Mouse (Mus musculus) ES-E14 (cell line): ENCODE results near the gene Unc13d. TPM values are rescaled to one million over a fixed set of nuclear protein-coding genes. Genes with fewer than 3 reads are reported as not detected.

ENCODE experiments used
- DNase-seq: peaks from one replicate; pipeline ENCODE4 v3.0.0-alpha.2; 2013; ENCODE audit warnings: low read depth, low spot score
- H3K27ac ChIP-seq: 2 replicates; pipeline ENCODE4 v1.5.1; 2012; ENCODE audit warnings: low read depth, mild to moderate bottlenecking, low read length, moderate library complexity, mixed read lengths; ENCODE audit not compliant: poor library complexity, insufficient read depth, severe bottlenecking
- H3K36me3 ChIP-seq: 2 replicates; pipeline ENCODE4 v1.6.1; 2012; ENCODE audit warnings: mild to moderate bottlenecking, low read length, moderate library complexity, mixed read lengths; ENCODE audit not compliant: control insufficient read depth, poor library complexity, insufficient read depth, severe bottlenecking
- H3K4me1 ChIP-seq, 2 experiments: fragments of 150-350 bp in 1 of 2; sonication (generic) in 1 of 2; 2 replicates each; pipeline ENCODE4 v1.6.1; 2012; ENCODE audit warnings: low read length in 2 of 2, mild to moderate bottlenecking in 1 of 2, mixed read lengths in 1 of 2; ENCODE audit not compliant: control insufficient read depth in 2 of 2, insufficient read depth in 2 of 2, poor library complexity in 1 of 2
- H3K4me3 ChIP-seq, 2 experiments: fragments of 150-350 bp in 1 of 2; sonication (generic) in 1 of 2; 2 replicates each; pipeline ENCODE4 v1.5.1; 2012; ENCODE audit warnings: low read length in 2 of 2, low read depth in 1 of 2, mild to moderate bottlenecking in 1 of 2, mixed read lengths in 1 of 2; ENCODE audit not compliant: insufficient read depth in 1 of 2, poor library complexity in 1 of 2, severe bottlenecking in 1 of 2
- H3K9ac ChIP-seq: 2 replicates; pipeline ENCODE4 v1.6.1; 2012; ENCODE audit warnings: low read depth, mild to moderate bottlenecking, low read length, mixed read lengths; ENCODE audit not compliant: poor library complexity, insufficient read depth, severe bottlenecking
- H3K9me3 ChIP-seq: fragments of 150-350 bp; sonication (generic); 2 replicates; pipeline ENCODE4 v1.6.1; 2012; ENCODE audit warnings: low read depth, mild to moderate bottlenecking, low read length; ENCODE audit not compliant: control insufficient read depth, insufficient read depth
- CHD2 ChIP-seq: IDR thresholded peaks from 2 replicates; pipeline ENCODE4 v1.6.1; 2014; ENCODE audit warnings: mild to moderate bottlenecking, low read depth, low read length, inconsistent platforms
- HCFC1 ChIP-seq: IDR thresholded peaks from 2 replicates; pipeline ENCODE4 v1.6.1; 2012; ENCODE audit warnings: low read length, inconsistent platforms, borderline replicate concordance; ENCODE audit not compliant: insufficient read depth
- MAFK ChIP-seq: IDR thresholded peaks from 2 replicates; pipeline ENCODE4 v1.6.1; 2014; ENCODE audit warnings: mild to moderate bottlenecking, low read depth, low read length, inconsistent platforms; ENCODE audit not compliant: insufficient read depth
- ZC3H11A ChIP-seq: IDR thresholded peaks from 2 replicates; pipeline ENCODE4 v1.6.1; 2012; ENCODE audit warnings: low read depth, mild to moderate bottlenecking, inconsistent platforms, low read length, borderline replicate concordance
- ZNF384 ChIP-seq: IDR thresholded peaks from 2 replicates; pipeline ENCODE4 v1.6.1; 2012; ENCODE audit warnings: low read depth, low read length, inconsistent platforms
- in situ Hi-C, 2 experiments: fragments of 600-800 bp; cut with MboI; formaldehyde crosslinking; loops; one replicate each; pipeline ENCODE4 v1.15.1; 2025; ENCODE audit warnings: low sequenced_read_pairs in 2 of 2, inconsistent platforms in 1 of 2; ENCODE audit not compliant: unreplicated experiment in 2 of 2
- total RNA-seq: library from RNA; depleted of rRNA; stranded (reverse); fragments of 300-350 nt; gene quantifications from 2 replicates; pipeline ENCODE4 v1.2.3, GENCODE M21; 2012

Unc13d gene
- total RNA-seq, 1 experiment, result 13.3 TPM

DNA sequence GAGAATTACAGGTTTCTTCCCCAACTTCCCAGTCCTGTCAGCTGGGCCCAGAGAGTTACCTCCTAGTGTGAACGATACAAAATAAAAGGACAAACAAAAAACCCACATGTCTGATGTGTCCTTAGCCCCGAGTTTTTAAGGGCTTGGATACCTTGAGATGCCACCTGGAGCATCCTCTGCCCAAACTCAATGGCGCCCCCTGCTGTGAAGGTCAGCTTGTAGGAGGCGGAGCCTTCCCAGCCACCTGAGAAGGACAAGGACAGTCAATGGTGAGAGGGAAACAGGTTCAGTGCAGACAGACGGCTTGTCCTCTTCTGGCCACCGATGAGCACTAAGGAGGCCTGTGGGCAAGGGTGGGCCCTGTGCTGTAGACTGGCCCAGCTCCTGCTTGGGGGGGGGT, 3.3 kb upstream of the Unc13d start:
- TF ChIP-seq HCFC1 (no peak), ZC3H11A (no peak), CHD2 (no peak), MAFK (no peak), ZNF384 (no peak)
- H3K4me1 ChIP-seq, result peaks cover 8 to 43% of the 10 kb centered on the region in 2 experiments

DNA sequence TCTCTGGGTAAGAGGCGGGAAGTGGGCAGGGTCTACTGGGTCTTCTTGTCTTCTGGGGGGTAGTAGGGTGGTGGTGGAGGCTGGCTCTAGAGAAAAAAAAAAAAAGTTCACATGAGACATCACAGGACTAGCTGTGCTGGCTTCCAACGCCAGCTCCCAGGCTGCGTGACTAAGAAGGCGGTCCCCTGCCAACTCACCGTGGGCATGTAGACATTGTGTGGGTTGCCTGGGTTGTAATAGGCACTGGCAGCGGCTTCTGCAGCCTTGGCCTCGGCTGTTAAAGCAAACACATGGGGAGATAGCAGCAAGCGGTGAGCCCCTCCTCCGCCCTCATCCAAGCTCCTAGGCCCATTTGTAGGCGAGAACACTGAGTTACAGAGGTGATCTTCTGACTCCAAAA, 1.8 kb upstream of the Unc13d start:
- H3K4me1 ChIP-seq, result peaks cover 6 to 44% of the 10 kb centered on the region in 2 experiments

More for the DNA sequence above, 3.3 kb upstream of the Unc13d start:
- in situ Hi-C loops, result no loop called here
- H3K9me3 ChIP-seq, result no peaks in the 10 kb centered on the region
- no peak overlapping the region for H3K27ac ChIP-seq
- H3K36me3 ChIP-seq, result peaks cover 35% of the 10 kb centered on the region
- no peak for DNase-seq
- H3K9ac ChIP-seq, result no peak overlapping the region
- H3K4me3 ChIP-seq, result no peak overlapping the region

DNA sequence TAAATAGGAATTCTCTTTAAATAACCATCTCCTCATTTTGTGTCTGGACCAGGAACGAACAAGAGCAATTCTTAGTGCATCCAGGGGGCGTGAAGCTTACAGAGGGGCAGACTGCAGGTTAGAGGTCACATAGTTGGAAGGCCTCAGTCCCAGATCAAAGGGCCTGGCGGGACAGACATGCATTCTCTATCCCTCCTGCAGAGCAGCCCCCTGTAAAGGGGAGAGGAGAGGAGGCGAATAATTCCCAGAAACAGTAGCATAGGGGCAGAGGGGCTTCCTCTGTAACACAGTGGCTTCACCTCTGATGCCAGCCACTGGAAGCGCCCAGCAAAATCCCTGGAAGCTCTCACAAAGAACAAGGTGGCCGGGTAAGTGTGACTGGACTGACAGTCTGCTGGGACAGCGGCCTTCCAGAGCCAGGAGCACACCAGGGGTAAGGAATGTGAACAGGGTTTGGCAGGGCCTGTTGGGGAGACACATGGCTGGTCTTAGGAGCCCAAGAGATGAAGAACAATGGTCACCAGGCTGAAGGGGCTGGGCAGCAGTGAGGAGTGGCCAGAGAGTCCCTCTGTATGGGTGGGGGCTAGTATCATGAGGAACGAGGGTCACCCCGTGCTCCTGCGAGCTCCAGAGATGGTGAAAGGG, 1.0 kb upstream of the Unc13d start:
- H3K36me3 ChIP-seq, result peaks cover 35% of the 10 kb centered on the region
- in situ Hi-C loops, result no loop called here
- no peak for TF ChIP-seq ZNF384
- TF ChIP-seq ZC3H11A, result no peak
- TF ChIP-seq MAFK, result no peak
- TF ChIP-seq CHD2, result no peak
- no peak for TF ChIP-seq HCFC1
- no peak overlapping the region for H3K9ac ChIP-seq
- DNase-seq, result no peak
- peaks cover 6 to 40% of the 10 kb centered on the region in 2 experiments for H3K4me1 ChIP-seq
- peak overlapping the region; percentile 22; the same call in 1 of the 2 replicates for H3K27ac ChIP-seq
- peak overlapping the region in 1 of 2 experiments; percentile 75; a peak in 1 of 4 replicates for H3K4me3 ChIP-seq
- no peaks in the 10 kb centered on the region for H3K9me3 ChIP-seq

More for the DNA sequence above, 1.8 kb upstream of the Unc13d start:
- H3K4me3 ChIP-seq, result no peak overlapping the region
- no peak overlapping the region for H3K9ac ChIP-seq
- peaks cover 35% of the 10 kb centered on the region for H3K36me3 ChIP-seq
- TF ChIP-seq CHD2 (no peak), ZNF384 (no peak), MAFK (no peak), HCFC1 (no peak)
- H3K27ac ChIP-seq, result no peak overlapping the region
- no peak for DNase-seq
- H3K9me3 ChIP-seq, result no peaks in the 10 kb centered on the region
- in situ Hi-C loops, result no loop called here

DNA sequence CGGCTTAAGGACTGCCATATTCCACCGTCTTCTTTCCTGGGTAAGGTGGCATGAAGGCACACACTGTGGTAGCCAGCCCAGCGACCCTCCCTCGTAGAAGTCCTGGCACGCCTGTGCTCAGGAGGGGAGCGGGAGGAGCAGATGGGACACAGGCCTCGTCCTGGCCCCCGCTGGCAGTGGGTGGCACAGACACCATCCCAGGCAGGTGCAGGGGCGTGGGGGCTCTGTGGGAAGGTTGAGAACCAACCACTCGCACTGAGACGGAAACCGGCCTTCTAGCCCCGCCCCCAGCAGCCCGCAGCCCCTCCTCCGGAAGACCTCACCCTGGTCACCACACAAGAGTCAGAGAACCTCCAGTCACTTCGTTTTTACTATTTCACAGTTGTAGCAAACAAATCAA, 460 bp upstream of the Unc13d start:
- TF ChIP-seq MAFK, result no peak
- 0 out of 2 replicates have a peak, but pooled peaks have one; percentile 25 for TF ChIP-seq HCFC1
- Histone ChIP-seq H3K9me3 (no peaks in the 10 kb centered on the region), H3K4me1 (peaks cover 6 to 37% of the 10 kb centered on the region in 2 experiments), H3K9ac (peak overlapping the region; percentile 49), H3K36me3 (peaks cover 30% of the 10 kb centered on the region), H3K4me3 (peak overlapping the region; percentile 57 to 75), H3K27ac (peak overlapping the region; percentile 12)
- in situ Hi-C loops, result no loop called here
- peak; percentile 59 for DNase-seq
